Mouse (Mus musculus) cerebellum, adult 2 months (tissue): ENCODE measurements around the gene Ccdc73.

ENCODE experiments used
- CTCF ChIP-seq: fragments of 200-500 bp; IDR thresholded peaks from 2 replicates; pipeline ENCODE4 v1.5.1; 2011; ENCODE audit warnings: low read depth, mild to moderate bottlenecking, control low read depth, low read length, moderate library complexity, borderline replicate concordance; ENCODE audit not compliant: insufficient read depth
- POLR2A ChIP-seq: fragments of 200-500 bp; IDR thresholded peaks from 2 replicates; pipeline ENCODE4 v1.6.1; 2011; ENCODE audit warnings: low read length, control low read depth, borderline replicate concordance; ENCODE audit not compliant: insufficient read depth

- TF ChIP-seq CTCF (no peak), POLR2A (no peak)
These were observed 159.5 kb downstream of the Ccdc73 start for GRCm38 (mm10) chr2:105026950-105027695.
